Mouse (Mus musculus) ES-E14 (cell line): ENCODE results near the gene Rgs13.

ENCODE experiments used
- HCFC1 ChIP-seq: IDR thresholded peaks from 2 replicates; pipeline ENCODE4 v1.6.1; 2012; ENCODE audit warnings: low read length, inconsistent platforms, borderline replicate concordance; ENCODE audit not compliant: insufficient read depth
- MAFK ChIP-seq: IDR thresholded peaks from 2 replicates; pipeline ENCODE4 v1.6.1; 2014; ENCODE audit warnings: mild to moderate bottlenecking, low read depth, low read length, inconsistent platforms; ENCODE audit not compliant: insufficient read depth
- ZC3H11A ChIP-seq: IDR thresholded peaks from 2 replicates; pipeline ENCODE4 v1.6.1; 2012; ENCODE audit warnings: low read depth, mild to moderate bottlenecking, inconsistent platforms, low read length, borderline replicate concordance
- ZNF384 ChIP-seq: IDR thresholded peaks from 2 replicates; pipeline ENCODE4 v1.6.1; 2012; ENCODE audit warnings: low read depth, low read length, inconsistent platforms

DNA sequence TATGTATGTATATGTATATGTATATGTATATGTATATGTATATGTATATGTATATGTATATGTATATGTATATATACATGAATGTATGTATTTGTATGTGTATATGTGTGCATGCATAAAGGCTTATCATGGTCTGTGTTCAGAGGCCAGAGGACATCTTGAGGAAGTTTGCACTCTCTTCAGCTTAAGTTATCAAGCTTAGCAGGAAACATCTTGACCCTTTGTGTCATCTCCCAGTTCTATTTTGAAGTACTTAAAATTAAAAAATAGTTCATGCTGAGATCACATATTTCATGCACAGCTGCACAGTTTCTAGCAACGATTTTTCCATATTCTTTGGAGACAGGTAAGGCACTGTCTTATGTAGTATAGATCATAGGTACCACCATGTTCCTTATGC lies 22.4 kb upstream of the Rgs13 start:
- no peak for TF ChIP-seq ZNF384
- no peak for TF ChIP-seq ZC3H11A
- no peak for TF ChIP-seq MAFK
- no peak for TF ChIP-seq HCFC1
